Mouse (Mus musculus): ENCODE measurements around the gene Sv2b. TPM values are rescaled to one million over a fixed set of nuclear protein-coding genes. Genes with fewer than 3 reads are reported as not detected.
A peak's percentile ranks its signal among the peaks of the same experiment; 100 is the strongest.

Sv2b gene
- polyA plus RNA-seq, 1 experiment from 2014 or later = 4.2 TPM

GRCm38 (mm10) chr7:75302523-75303215 is 6.4 kb downstream of the Sv2b start:
- H3K4me2 ChIP-seq (ENCODE audit: low read depth) = no peak overlapping the region
- no peak for DNase-seq (ENCODE audit: low spot score)
- no peak for ATAC-seq (ENCODE audit: insufficient read depth, low FRiP score, low TSS enrichment)
- 86% methylated on average over 6 of the region's 6 CpGs for WGBS
- H3K9me3 ChIP-seq (ENCODE audit: control insufficient read depth, low read length) = no peaks in the 10 kb centered on the region
- H3K27ac ChIP-seq (ENCODE audit: low read depth, low read length) = no peak overlapping the region
- H3K36me3 ChIP-seq (ENCODE audit: control insufficient read depth, insufficient read depth, low read length) = no peaks in the 10 kb centered on the region
- no peaks in the 10 kb centered on the region for H3K4me1 ChIP-seq (ENCODE audit: control insufficient read depth, insufficient read depth, low read length)
- H3K4me3 ChIP-seq (ENCODE audit: low read depth, low read length) = no peak overlapping the region
- H3K9ac ChIP-seq (ENCODE audit: low read length) = no peak overlapping the region
- peaks cover 5% of the 10 kb centered on the region for H3K27me3 ChIP-seq (ENCODE audit: control insufficient read depth, insufficient read depth, low read length)

- whole genome bisulfite sequencing = 88% methylated on average over 4 of the region's 4 CpGs
- no peaks in the 10 kb centered on the region for H3K36me3 ChIP-seq (ENCODE audit: control insufficient read depth, insufficient read depth, low read length)
- ATAC-seq (ENCODE audit: insufficient read depth, low FRiP score, low TSS enrichment) (no peak), DNase-seq (ENCODE audit: low spot score) (no peak)
- no peaks in the 10 kb centered on the region for H3K9me3 ChIP-seq (ENCODE audit: control insufficient read depth, low read length)
- H3K9ac ChIP-seq (ENCODE audit: low read length) = no peak overlapping the region
- peaks cover 8% of the 10 kb centered on the region for H3K4me1 ChIP-seq (ENCODE audit: control insufficient read depth, insufficient read depth, low read length)
- H3K27ac ChIP-seq (ENCODE audit: low read depth, low read length) = no peak overlapping the region
- no peaks in the 10 kb centered on the region for H3K27me3 ChIP-seq (ENCODE audit: control insufficient read depth, insufficient read depth, low read length)
- no peak overlapping the region for H3K4me3 ChIP-seq (ENCODE audit: low read depth, low read length)
- H3K4me2 ChIP-seq (ENCODE audit: low read depth) = no peak overlapping the region
Measured at GRCm38 (mm10) chr7:75299245-75299644, 9.8 kb downstream of the Sv2b start.

- Histone ChIP-seq H3K27me3 (ENCODE audit: control insufficient read depth, insufficient read depth, low read length) (no peaks in the 10 kb centered on the region), H3K9me3 (ENCODE audit: control insufficient read depth, low read length) (no peaks in the 10 kb centered on the region), H3K9ac (ENCODE audit: low read length) (no peak overlapping the region), H3K4me2 (ENCODE audit: low read depth) (no peak overlapping the region), H3K4me3 (ENCODE audit: low read depth, low read length) (no peak overlapping the region), H3K36me3 (ENCODE audit: control insufficient read depth, insufficient read depth, low read length) (no peaks in the 10 kb centered on the region), H3K4me1 (ENCODE audit: control insufficient read depth, insufficient read depth, low read length) (peaks cover 8% of the 10 kb centered on the region), H3K27ac (ENCODE audit: low read depth, low read length) (peak overlapping the region; percentile 21; the same call in 1 of the 2 replicates)
- DNase-seq (ENCODE audit: low spot score) = peak; percentile 40
- WGBS = 10% methylated on average over 6 of the region's 6 CpGs
- ATAC-seq (ENCODE audit: insufficient read depth, low FRiP score, low TSS enrichment) = peak; percentile 60
Measured at GRCm38 (mm10) chr7:75296688-75297119, 12.4 kb downstream of the Sv2b start.

- 28% methylated on average over 5 of the region's 5 CpGs for WGBS
- Histone ChIP-seq H3K9ac (ENCODE audit: low read length) (no peak overlapping the region), H3K36me3 (ENCODE audit: control insufficient read depth, insufficient read depth, low read length) (no peaks in the 10 kb centered on the region), H3K4me3 (ENCODE audit: low read depth, low read length) (no peak overlapping the region), H3K4me1 (ENCODE audit: control insufficient read depth, insufficient read depth, low read length) (peaks cover 8% of the 10 kb centered on the region), H3K9me3 (ENCODE audit: control insufficient read depth, low read length) (no peaks in the 10 kb centered on the region), H3K4me2 (ENCODE audit: low read depth) (no peak overlapping the region), H3K27ac (ENCODE audit: low read depth, low read length) (no peak overlapping the region), H3K27me3 (ENCODE audit: control insufficient read depth, insufficient read depth, low read length) (no peaks in the 10 kb centered on the region)
- peak; percentile 25 for DNase-seq (ENCODE audit: low spot score)
- peak; percentile 49; the same call in 1 of the 2 replicates for ATAC-seq (ENCODE audit: insufficient read depth, low FRiP score, low TSS enrichment)
Measured at GRCm38 (mm10) chr7:75295228-75295865, 13.7 kb downstream of the Sv2b start.

- no peak overlapping the region for H3K4me2 ChIP-seq (ENCODE audit: low read depth)
- no peak overlapping the region for H3K4me3 ChIP-seq (ENCODE audit: low read depth, low read length)
- H3K9me3 ChIP-seq (ENCODE audit: control insufficient read depth, low read length) = no peaks in the 10 kb centered on the region
- H3K27ac ChIP-seq (ENCODE audit: low read depth, low read length) = no peak overlapping the region
- H3K9ac ChIP-seq (ENCODE audit: low read length) = no peak overlapping the region
- no peak for ATAC-seq (ENCODE audit: insufficient read depth, low FRiP score, low TSS enrichment)
- H3K27me3 ChIP-seq (ENCODE audit: control insufficient read depth, insufficient read depth, low read length) = no peaks in the 10 kb centered on the region
- DNase-seq (ENCODE audit: low spot score) = no peak
- H3K4me1 ChIP-seq (ENCODE audit: control insufficient read depth, insufficient read depth, low read length) = peaks cover 8% of the 10 kb centered on the region
- 54% methylated on average over 3 of the region's 3 CpGs for WGBS
- H3K36me3 ChIP-seq (ENCODE audit: control insufficient read depth, insufficient read depth, low read length) = no peaks in the 10 kb centered on the region
Measured at GRCm38 (mm10) chr7:75292246-75292645, 16.8 kb downstream of the Sv2b start.

- DNase-seq (ENCODE audit: low spot score) (no peak), ATAC-seq (ENCODE audit: insufficient read depth, low FRiP score, low TSS enrichment) (no peak)
- no peaks in the 10 kb centered on the region for H3K9me3 ChIP-seq (ENCODE audit: control insufficient read depth, low read length)
- H3K4me3 ChIP-seq (ENCODE audit: low read depth, low read length) = no peak overlapping the region
- H3K27ac ChIP-seq (ENCODE audit: low read depth, low read length) = no peak overlapping the region
- whole genome bisulfite sequencing = 25% methylated on average over 2 of the region's 2 CpGs
- no peak overlapping the region for H3K9ac ChIP-seq (ENCODE audit: low read length)
- H3K36me3 ChIP-seq (ENCODE audit: control insufficient read depth, insufficient read depth, low read length) = no peaks in the 10 kb centered on the region
- H3K4me2 ChIP-seq (ENCODE audit: low read depth) = no peak overlapping the region
- H3K4me1 ChIP-seq (ENCODE audit: control insufficient read depth, insufficient read depth, low read length) = peaks cover 5% of the 10 kb centered on the region
- no peaks in the 10 kb centered on the region for H3K27me3 ChIP-seq (ENCODE audit: control insufficient read depth, insufficient read depth, low read length)
Measured at GRCm38 (mm10) chr7:75290554-75290953, 18.5 kb downstream of the Sv2b start.

GRCm38 (mm10) chr7:75287237-75287636 is 21.8 kb downstream of the Sv2b start:
- no peak for ATAC-seq (ENCODE audit: insufficient read depth, low FRiP score, low TSS enrichment)
- H3K27ac ChIP-seq (ENCODE audit: low read depth, low read length) = no peak overlapping the region
- H3K4me3 ChIP-seq (ENCODE audit: low read depth, low read length) = no peak overlapping the region
- no peaks in the 10 kb centered on the region for H3K9me3 ChIP-seq (ENCODE audit: control insufficient read depth, low read length)
- H3K36me3 ChIP-seq (ENCODE audit: control insufficient read depth, insufficient read depth, low read length) = no peaks in the 10 kb centered on the region
- DNase-seq (ENCODE audit: low spot score) = no peak
- no peak overlapping the region for H3K9ac ChIP-seq (ENCODE audit: low read length)
- H3K4me1 ChIP-seq (ENCODE audit: control insufficient read depth, insufficient read depth, low read length) = no peaks in the 10 kb centered on the region
- WGBS = 81% methylated on average over 6 of the region's 6 CpGs
- H3K4me2 ChIP-seq (ENCODE audit: low read depth) = no peak overlapping the region
- H3K27me3 ChIP-seq (ENCODE audit: control insufficient read depth, insufficient read depth, low read length) = no peaks in the 10 kb centered on the region

- no peaks in the 10 kb centered on the region for H3K36me3 ChIP-seq (ENCODE audit: control insufficient read depth, insufficient read depth, low read length)
- no peaks in the 10 kb centered on the region for H3K4me1 ChIP-seq (ENCODE audit: control insufficient read depth, insufficient read depth, low read length)
- DNase-seq (ENCODE audit: low spot score) = no peak
- no peak overlapping the region for H3K27ac ChIP-seq (ENCODE audit: low read depth, low read length)
- H3K4me3 ChIP-seq (ENCODE audit: low read depth, low read length) = no peak overlapping the region
- no peaks in the 10 kb centered on the region for H3K9me3 ChIP-seq (ENCODE audit: control insufficient read depth, low read length)
- ATAC-seq (ENCODE audit: insufficient read depth, low FRiP score, low TSS enrichment) = no peak
- WGBS = 95% methylated on average over 3 of the region's 3 CpGs
- H3K9ac ChIP-seq (ENCODE audit: low read length) = no peak overlapping the region
- H3K27me3 ChIP-seq (ENCODE audit: control insufficient read depth, insufficient read depth, low read length) = no peaks in the 10 kb centered on the region
- H3K4me2 ChIP-seq (ENCODE audit: low read depth) = no peak overlapping the region
Measured at GRCm38 (mm10) chr7:75282951-75283350, 26.1 kb downstream of the Sv2b start.

GRCm38 (mm10) chr7:75282080-75282650 is 26.9 kb downstream of the Sv2b start:
- H3K27me3 ChIP-seq (ENCODE audit: control insufficient read depth, insufficient read depth, low read length) = no peaks in the 10 kb centered on the region
- no peak overlapping the region for H3K9ac ChIP-seq (ENCODE audit: low read length)
- DNase-seq (ENCODE audit: low spot score) (no peak), ATAC-seq (ENCODE audit: insufficient read depth, low FRiP score, low TSS enrichment) (no peak)
- no peak overlapping the region for H3K27ac ChIP-seq (ENCODE audit: low read depth, low read length)
- H3K4me2 ChIP-seq (ENCODE audit: low read depth) = no peak overlapping the region
- H3K9me3 ChIP-seq (ENCODE audit: control insufficient read depth, low read length) = no peaks in the 10 kb centered on the region
- H3K36me3 ChIP-seq (ENCODE audit: control insufficient read depth, insufficient read depth, low read length) = no peaks in the 10 kb centered on the region
- no peak overlapping the region for H3K4me3 ChIP-seq (ENCODE audit: low read depth, low read length)
- 76% methylated on average over 3 of the region's 3 CpGs for WGBS
- H3K4me1 ChIP-seq (ENCODE audit: control insufficient read depth, insufficient read depth, low read length) = no peaks in the 10 kb centered on the region
